Mouse (Mus musculus) c-Kit-negative CD71-positive TER-119-positive erythroid progenitor cells, embryonic 14.5 days (primary cell): ENCODE measurements around the gene Gspt2.
"Not testable (repeated sequence)": the region's sequence is repeated elsewhere in the genome, so short reads cannot be mapped to it uniquely, and the experiment has no call there.

ENCODE experiments used
- DNase-seq: peaks from one replicate; pipeline ENCODE4 v3.0.0-alpha.2; 2013; ENCODE audit warnings: low read depth, low spot score

Gene Gspt2

GRCm38 (mm10) chrX:94635961-94636563 is at the start of gene Gspt2:
Gene Gspt2, plus strand, starts transcription at chrX:94636069.
- no peak for DNase-seq

- DNase-seq = no peak
Observed at GRCm38 (mm10) chrX:94624835-94625803, 10.8 kb upstream of the Gspt2 start.

GRCm38 (mm10) chrX:94636911-94637310 is 1.0 kb downstream of the Gspt2 start:
- no peak for DNase-seq

- no peak for DNase-seq
Observed at GRCm38 (mm10) chrX:94648541-94648940, 12.7 kb downstream of the Gspt2 start.

GRCm38 (mm10) chrX:94657734-94658133 is 21.9 kb downstream of the Gspt2 start:
- no peak for DNase-seq

GRCm38 (mm10) chrX:94670814-94671213 is 34.9 kb downstream of the Gspt2 start:
- no peak for DNase-seq

GRCm38 (mm10) chrX:94674977-94675376 is 39.1 kb downstream of the Gspt2 start:
- DNase-seq = peak; percentile 19

GRCm38 (mm10) chrX:94681581-94681980 is 45.7 kb downstream of the Gspt2 start:
- not testable (repeated sequence) for DNase-seq

- not testable (repeated sequence) for DNase-seq
Observed at GRCm38 (mm10) chrX:94689593-94689992, 53.7 kb downstream of the Gspt2 start.
